Mouse (Mus musculus): ENCODE data around the gene Rpgrip1.

Rpgrip1 gene

DNA sequence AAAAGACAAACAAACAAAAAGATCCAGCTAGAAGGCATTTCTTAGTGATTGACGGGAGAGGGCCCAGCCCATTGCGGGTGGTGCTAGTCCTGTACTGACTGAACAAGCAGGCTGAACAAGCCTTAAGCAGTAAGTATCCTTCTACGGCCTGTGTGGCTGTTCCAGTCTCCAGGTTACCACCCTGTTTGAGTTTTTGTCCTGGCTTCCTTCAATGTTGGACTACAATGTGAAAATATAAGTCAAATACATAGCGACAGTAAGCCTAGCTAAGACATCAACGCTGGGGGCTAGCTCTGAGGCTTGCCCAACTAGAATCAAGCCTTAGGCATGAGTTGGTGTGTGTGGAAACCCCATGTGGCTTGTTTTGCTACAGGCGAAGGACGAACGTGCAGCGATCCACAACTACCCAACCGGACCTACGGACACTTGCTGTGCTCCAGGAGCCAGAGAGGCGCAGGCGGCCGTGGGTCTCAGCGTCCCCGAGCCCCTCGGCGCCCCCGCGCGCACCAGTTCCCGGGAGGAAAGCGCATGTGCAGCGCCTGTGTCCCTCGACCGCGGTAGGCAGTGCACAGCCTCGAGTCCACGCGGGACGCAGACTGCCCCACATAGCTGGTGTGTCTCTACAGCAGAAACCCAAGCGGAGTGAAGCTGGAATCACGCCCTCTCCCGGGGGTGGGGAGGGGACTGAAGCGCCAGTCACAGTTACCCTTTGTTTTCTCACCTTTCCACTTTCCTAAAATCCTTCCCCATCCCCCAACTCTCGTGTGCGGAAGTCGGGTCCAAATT lies 8.5 kb downstream of the Rpgrip1 start:
- DNase-seq (ENCODE audit: low spot score in 2 of 2), result peak; percentile 47 to 64

DNA sequence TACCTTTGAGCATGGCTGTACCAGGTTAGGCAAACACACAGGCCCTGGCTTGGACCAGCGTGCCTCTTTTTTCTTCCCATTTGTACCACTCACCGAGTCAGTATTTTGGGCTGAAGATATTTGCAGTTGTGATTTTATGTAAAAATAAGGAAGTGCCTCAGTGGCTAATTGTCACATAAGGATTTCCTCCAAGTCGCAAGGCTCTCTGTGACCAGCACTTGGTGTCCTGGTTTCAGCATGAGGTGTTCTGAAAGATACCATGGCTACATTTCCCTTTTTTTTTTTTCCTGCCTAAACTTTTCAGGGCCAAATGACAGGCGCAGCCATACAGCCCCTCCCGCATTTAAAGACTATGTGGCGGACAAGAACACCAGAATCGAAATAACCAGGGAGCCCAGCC lies 9.7 kb downstream of the Rpgrip1 start:
- no peak for DNase-seq (ENCODE audit: low spot score in 2 of 2)

DNA sequence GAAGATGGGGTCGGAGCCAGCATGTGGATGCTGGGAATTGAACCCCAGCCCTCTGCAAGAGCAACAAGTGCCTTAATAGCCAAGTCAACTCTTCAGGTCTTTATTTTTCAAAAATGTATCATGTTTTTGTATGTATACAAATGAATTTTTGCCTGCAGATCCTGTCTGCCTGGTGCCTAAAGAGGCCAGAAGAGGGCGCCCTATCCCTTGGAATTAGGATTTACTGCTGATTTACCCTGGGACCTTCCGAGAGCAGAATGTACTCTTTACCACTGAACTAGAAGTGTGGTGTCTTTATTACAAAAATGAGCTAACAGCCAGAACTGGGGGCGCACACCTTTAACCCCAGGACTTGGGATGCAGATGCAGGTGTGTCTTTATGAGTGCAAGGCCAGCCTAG lies 13.4 kb downstream of the Rpgrip1 start:
- DNase-seq (ENCODE audit: low spot score in 2 of 2), result peak in 1 of 2 experiments; percentile 70

DNA sequence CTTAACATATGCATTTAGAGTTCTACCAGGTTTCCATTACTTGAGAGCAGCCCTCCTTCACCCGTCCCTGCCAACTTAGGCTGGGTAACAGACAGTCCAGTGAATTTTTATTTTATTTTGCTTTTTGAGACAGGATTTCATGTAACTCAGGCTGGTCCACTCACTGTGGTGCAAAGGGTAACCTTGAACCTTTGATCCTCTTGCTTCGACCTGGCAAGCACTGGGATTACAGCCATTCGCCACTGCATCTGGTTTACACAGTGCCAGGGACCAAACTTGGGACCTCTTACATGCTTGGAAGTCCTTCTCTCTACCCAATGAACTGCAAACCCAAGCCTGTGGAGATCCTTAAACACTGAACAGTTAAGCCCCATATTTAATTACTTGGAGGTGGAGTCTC lies 14.1 kb downstream of the Rpgrip1 start:
- no peak for DNase-seq (ENCODE audit: low spot score in 2 of 2)

DNA sequence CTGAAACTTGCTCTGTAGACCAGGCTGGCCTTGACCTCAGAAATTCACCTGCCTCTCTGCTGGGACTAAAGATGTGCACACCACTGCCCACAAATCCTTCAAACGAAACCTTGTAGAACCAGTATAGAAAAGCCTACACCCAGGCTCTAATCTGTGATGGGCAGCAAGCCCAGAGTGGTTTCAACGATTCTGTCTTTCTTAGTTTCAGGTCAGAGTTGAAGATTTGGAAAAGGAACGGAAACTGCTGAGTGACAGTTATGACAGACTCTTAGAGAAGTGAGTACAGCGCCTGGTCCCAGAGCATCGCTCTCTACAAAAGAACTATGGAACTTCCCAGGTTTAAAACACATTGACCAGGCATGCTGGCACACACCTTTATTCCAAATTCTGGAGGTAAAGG lies 23.1 kb downstream of the Rpgrip1 start:
- DNase-seq (ENCODE audit: low spot score in 2 of 2), result no peak

DNA sequence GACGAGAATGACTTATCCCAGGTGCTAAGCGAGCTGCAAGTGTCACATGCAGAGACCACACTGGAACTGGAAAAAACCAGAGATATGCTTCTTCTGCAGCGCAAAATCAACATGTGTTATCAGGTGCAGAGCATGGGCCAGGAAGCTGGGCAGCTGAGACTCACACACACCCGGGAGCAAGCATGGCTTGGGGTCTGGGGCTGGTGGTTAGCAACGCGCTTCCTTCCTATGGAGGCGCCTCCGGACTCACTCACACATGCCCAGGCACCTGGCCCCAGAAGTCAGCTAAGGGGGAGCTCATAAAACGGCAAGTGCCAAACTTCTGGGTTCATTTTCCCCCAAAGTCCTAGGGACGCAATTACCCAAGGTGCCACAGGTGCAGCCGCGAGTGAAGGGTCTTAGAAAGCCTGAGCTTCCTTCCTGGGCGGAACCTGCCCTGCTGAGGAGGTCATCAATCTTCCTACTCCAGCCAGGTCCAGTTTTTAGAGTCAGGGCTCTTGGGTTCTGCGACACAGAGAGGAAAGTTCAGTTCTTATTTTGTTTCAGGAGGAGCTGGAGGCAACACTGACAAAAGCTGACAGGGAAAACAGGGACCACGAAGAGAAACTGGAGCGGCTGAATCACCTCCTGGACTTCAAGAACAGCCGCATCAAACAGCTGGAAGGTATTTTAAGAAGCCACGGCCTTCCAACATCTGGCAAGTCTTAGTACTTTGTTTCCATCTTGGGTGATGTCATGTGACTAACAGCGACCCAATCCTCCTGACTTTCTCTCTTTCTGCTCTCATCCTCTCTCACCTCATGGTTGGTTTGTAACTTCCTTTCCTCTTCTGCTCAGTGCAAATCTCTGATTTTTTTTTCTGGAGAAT lies 30.3 kb downstream of the Rpgrip1 start:
- no peak for DNase-seq (ENCODE audit: low spot score in 2 of 2)

DNA sequence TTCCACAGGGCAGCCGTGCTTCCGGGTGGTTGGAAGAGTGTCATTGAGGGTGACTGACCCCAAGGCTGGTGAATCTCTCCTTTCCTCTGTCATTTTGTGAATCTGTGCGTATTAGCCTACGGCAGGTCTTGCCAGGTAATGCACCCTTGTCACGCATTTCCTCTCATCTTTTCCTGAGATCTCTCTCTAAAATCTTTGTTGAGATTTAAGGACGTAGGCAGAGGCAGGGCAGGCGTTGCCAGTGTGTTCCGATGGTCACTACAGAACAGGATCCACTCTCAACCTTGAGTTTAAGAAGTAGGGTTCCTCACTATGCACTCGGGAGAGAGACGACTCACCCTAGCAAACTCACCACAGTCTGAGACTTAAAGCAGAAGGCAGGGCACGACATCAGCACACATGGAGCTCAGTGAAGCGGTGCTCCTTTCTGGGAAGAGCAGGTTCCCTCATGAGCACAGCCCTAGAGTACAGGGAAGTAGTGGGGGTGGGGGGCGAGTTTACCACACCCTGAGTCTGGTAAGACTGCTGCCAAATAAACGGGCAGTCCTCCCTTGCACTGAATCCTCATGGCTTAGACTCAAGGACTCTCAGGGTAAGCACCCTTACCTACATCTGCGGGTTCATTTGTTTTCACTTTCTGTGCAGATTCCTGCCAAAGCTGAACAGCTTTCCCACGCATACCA lies 31.1 kb downstream of the Rpgrip1 start:
- DNase-seq (ENCODE audit: low spot score in 2 of 2), result no peak

DNA sequence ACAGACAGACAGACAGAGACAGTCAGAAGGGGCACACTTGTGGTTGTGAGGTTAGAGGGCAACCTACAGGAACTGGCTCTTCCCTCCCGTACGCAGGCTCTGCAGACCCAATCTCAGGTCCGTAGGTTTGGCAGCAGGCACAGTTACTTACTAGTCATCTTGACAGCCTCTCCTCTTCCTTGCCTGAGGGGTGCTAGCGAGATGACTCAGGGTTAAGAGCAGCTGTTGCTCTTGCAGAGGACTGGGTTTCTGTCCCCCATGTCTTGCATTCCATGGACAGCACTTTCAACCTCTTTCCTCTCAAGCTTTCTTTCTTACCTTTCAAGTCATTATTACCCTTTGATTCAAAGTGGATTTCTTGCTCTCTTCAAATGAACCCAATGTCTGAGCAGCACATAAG lies 33.7 kb downstream of the Rpgrip1 start:
- DNase-seq (ENCODE audit: low spot score in 2 of 2), result no peak

DNA sequence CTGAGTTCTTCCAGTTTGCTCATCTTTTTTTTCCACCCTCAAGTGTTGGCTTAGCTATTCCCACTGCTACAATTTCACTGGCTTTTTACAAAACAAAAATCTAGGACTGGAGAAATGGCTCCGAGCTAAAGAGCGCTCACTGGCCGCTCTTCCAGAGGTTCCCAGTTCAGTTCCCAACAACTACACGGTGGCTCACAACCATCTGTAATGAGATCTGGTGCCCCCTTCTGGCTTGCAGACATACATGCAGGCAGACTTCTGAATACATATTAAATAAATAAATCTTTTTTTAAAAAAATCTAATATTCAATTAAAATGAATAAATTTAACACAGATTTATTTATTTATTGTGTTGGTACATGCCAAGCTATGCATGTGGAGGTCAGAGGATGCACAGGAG lies 36.0 kb downstream of the Rpgrip1 start:
- DNase-seq (ENCODE audit: low spot score in 2 of 2), result no peak

DNA sequence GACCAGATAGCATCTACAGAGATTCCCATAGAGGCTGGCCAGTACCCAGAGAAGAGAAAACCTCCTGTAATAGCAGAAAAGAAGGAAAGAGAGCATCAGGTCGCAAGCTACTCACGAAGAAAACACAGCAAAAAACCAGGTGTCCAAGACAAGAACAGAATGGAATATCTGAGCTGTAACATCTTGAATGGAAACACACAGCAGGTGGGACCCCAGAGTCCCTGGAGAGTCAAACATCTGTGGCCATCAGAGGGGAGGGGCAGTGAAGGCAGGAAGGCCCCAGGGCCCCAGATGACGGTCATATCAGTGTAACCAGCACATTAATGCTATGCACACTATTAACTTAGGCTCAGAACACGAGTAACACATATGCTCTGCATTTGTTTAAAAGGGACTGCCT lies 39.4 kb downstream of the Rpgrip1 start:
- no peak for DNase-seq (ENCODE audit: low spot score in 2 of 2)

DNA sequence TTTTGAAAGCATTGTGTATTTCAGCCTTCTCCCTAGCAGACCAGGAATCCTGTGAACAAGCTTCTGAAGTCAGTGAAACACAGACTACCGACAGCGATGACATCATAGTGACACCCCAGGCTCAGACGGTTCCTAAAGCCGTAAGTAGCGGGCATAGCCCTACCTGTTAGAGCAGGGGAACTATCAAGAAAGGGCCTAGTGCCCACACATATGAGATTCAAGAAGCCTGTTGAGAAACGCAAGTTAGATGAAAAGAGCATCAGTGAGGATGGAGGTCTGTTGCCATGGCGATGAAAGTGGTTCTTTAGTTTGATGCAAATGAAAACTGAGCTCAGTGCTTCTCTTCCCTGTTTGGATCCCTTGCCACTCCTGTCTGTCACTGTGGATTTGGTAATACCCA lies 41.7 kb downstream of the Rpgrip1 start:
- DNase-seq (ENCODE audit: low spot score in 2 of 2), result no peak

DNA sequence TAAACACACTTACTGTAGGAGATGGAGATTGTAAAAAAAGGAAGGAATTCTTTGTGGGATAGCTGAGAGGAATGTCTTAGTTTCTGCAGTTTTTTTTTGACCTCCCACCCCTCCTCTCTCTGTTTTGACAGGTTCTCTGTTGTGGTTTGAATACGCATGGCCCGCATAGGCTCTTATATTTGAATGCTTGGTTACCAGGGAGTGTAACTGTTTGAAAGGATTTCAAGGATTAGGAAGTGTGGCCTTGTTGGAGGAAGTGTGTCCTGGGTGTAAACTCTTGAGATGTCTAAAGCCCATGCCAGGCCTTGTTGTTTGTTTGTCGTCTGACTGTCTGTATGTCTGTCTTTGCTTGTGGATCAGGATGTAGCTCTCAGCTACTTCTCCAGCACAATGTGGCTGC lies 42.1 kb downstream of the Rpgrip1 start:
- DNase-seq (ENCODE audit: low spot score in 2 of 2), result no peak

DNA sequence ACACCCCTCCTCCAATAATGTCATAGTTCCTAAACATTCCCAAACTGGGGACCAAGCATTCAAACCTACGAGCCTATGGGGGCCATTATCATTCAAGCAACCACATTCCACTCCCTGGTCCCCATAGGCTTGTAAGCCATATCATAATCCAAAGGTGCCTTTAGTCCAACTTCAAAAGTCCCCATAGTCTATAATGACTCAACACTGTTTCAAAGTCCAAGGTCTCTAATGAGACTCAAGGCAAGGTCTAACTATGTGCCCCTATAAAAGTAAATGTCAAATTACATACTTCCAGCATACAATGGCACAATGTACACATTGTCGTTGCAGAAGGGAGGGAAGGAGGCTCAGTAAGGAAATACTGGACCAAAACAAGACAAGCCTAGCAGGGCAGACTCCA lies 44.5 kb downstream of the Rpgrip1 start:
- no peak for DNase-seq (ENCODE audit: low spot score in 2 of 2)

DNA sequence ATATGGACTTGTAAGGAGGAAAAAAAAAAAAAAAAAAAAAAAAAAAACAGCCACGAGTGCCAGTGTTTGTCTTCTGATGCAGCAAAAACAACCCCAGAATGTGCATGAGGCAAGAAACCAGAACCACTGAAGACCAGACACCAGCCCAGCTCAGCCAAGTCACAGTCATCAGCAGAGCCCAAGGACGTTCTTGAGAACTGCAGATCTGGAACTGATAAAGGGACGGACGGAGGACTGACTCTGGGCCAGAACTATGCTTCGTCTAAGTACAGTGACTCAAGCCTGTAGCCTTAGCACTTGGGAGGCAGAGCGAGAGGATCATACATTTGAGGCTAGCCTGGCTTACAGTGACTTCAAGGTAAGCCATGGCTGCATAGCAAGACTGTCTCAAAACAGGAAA lies 50.4 kb downstream of the Rpgrip1 start:
- no peak for DNase-seq (ENCODE audit: low spot score in 2 of 2)

DNA sequence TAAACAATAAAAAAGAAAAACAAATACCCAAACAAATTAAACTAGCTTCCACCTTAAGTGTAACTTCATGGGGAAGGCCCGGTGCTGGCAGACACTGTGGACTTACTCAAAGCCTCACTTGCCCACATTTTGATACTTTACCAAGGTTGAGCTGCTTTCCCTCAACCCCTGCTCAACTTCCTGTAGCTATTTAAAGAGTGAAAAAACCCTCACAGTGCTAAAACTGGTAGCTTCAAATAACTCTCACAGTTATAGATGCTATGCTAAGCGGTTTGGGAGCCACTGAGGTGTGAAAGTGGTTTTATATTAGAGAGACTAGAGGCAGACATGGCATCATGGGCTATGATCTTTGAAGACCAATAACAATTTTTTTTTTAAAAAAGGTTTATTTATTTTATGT lies 56.1 kb downstream of the Rpgrip1 start:
- DNase-seq (ENCODE audit: low spot score in 2 of 2), result no peak

DNA sequence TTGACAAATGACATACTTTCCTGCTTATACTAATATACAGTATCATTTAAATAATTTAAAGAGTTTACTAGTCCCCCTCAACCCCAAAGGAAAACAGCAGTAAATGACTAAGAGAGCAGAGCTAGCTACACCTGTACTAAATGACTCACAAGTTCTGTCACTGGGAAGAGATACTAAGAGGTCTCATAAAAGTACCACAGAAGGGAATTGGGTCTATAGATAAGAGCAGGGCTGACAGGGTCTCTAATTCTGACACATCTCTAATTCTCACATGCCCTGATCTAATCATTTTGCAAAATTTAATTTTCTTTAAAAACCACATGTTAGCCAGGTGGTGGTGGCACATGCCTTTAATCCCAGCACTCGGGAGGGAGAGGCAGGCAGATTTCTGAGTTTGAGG lies 78.3 kb downstream of the Rpgrip1 start:
- DNase-seq (ENCODE audit: low spot score in 2 of 2), result no peak

DNA sequence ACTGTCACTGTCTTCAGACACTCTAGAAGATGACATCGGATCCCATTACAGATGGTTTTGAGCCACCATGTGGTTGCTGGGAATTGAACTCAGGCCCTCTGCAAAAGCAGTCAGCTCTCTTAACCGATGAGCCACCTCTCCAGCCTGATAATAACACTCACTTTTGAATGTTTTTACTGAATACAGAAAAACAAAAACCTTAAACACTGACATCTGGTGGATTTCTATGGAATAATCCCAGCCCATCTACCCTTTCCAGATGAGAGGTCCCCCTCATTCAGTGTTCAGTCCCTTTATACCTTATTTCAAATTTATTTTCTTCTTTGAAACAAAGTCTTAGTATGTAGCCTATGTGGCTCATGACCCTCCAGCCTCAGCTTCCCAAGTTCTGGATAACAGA lies 79.0 kb downstream of the Rpgrip1 start:
- no peak for DNase-seq (ENCODE audit: low spot score in 2 of 2)

DNA sequence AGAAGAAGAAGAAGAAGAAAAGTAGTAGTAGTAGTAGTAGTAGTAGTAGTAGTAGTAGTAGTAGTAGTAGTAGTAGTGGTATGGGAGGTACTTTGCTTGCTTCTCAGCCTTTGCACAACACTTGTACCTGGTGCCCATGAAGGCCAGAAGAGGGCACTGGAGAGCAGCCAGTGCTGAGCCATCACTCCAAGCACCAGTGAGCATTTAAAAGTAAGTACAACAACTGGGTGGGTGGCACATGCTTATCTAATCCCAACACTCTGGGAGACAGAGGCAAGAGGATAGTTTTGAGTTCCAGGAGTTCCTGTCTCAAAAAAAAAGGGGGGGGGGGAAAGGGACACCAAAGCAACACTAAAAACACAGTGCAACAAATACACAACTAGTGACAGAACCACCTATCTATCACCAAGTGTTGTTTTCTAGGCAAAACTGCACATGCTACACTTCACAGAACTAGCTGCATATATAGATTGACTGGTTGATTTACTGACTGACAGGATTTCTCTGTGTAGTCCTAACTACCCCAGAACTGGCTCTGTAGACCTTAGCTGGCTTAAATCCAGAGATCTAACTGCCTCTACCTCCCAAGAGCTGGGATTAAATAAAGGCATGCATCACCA lies 80.3 kb downstream of the Rpgrip1 start:
- no peak for DNase-seq (ENCODE audit: low spot score in 2 of 2)

DNA sequence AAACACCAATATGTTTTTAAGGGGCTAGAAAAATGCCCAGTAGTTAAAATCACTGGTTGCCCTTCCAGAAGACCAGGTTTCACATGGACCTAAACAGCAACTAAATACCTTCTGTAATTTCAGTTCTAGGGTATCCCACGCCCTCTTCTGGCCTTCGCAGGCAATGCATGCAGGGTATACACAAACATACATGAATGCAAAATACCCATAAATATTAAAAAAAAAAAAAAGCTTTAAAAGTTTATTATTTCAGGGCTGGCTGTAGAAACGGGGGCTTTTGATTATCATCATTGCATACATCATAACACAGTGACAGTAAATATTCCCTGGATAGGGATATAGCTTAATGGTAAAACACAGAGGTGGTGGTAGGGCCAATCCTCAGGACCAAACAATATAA lies 85.2 kb downstream of the Rpgrip1 start:
- DNase-seq (ENCODE audit: low spot score in 2 of 2), result peak; percentile 24 to 62

DNA sequence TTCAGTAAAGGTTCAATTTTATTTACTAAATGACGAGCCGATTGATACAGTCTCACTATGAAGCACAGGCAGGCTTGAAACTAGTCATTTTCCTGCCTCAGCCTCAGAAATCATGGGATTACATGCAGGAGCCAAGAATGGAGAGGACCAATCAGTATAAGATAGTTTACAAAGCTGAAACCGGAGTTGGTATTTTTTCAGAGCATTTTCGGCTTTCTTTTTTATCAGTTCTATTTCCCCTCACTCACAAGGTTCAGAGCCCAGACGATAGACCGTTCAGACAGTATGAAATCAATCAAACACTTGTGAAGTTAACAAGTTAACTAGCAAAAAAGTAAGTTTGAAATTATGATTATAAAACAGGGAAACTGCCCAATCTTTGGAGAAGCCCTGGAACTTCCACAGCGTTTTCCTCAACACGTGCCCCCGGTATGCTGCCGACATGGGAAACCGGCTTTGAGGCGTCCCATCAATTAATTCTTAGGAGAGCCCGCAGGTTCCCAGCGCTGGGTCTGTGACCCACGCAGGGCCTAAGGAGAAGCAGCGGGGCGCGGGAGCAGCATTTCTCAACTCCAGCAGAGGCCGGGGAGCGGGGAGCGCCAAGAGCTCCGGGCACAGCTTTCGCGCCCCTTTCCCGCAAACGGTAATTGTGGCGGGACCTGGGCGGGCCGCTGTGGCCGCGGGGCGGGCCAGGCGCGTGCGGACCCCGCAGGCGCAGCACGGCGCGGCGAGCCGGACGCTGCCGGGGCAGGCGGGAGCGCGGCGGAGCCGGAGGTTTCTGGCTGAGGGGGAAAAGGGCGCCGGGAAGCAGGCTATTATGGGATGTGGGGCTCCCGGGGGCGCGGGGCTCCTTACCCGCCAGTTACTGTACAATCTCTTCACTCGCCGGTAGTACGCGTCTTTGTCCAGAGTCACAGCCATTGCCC lies 86.0 kb downstream of the Rpgrip1 start:
- DNase-seq (ENCODE audit: low spot score in 2 of 2), result no peak
